Mouse (Mus musculus) lung, postnatal 0 days (tissue): ENCODE data around the gene Sco1.

ENCODE experiments used
- CTCF ChIP-seq: IDR thresholded peaks from 2 replicates; pipeline ENCODE4 v1.5.1; 2016; ENCODE audit warnings: antibody characterized with exemption, mild to moderate bottlenecking
- EP300 ChIP-seq: IDR thresholded peaks from 2 replicates; pipeline ENCODE4 v1.6.1; 2016; ENCODE audit warnings: antibody characterized with exemption, mild to moderate bottlenecking, control low read depth

DNA sequence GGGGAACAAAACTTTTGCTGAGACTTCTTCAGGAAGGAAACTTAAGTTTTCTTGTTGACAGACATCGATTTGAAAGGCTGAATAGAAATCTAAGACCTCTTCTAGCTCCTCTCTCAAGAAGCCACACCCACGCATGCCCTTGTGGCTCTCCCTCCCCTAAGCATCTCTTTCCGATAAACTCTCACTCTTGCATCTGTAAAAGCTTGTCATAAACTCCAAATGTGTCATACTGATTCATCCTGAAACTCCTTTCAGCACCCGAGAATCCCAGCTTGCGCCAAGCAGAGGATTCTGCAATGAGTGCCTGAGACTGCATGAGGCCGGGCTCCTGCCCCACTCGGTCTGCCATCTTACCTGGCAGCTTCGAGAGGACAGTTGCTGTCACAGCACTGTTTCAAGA lies 4.0 kb upstream of the Sco1 start:
- TF ChIP-seq CTCF = no peak
- TF ChIP-seq EP300 = no peak
